In the genomic region with DNA sequence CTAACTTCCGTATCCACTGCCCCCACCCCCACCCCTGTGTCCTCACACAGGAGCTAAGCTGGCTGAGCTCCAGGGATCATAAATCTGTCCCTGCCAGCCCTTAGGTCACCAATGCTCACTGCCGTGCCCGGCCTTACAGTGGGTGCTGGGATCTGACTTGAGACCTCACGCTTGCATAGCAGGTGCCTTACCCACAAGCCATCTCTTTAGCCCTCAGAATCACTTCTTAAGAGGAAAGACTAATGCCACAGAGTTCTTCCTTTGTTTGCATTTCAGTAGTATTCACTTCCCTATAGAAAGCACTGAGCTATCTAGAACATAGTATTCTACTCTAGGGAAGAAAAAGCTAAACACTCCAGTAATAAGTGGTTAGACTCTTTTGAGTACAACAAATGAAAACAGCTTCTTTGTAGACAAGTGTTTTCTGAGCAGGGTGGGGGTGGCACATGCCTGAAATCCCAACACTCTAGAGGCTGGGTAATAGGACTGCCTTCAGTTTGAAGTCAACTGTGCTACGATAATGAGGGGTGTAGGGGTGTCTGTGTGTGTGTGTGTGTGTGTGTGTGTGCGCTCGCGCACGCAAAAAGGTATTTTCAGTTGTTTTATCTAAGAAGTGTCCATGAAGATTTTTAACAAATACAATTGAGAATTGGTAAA, we compare ENCODE assay signal across 10 mouse cellular contexts. TPM values are rescaled to one million over a fixed set of nuclear protein-coding genes. Genes with fewer than 3 reads are reported as not detected.
DNase-seq lines count a peak whose midpoint lies in the region; ATAC-seq and TF ChIP-seq lines count a peak whose summit lies in the region.
"Had no signal": no experiment of that assay in that cellular context is flagged by ENCODE, and none has a peak within 500 bp of the region (broad histone marks: within the 10 kb centered on the region; RNA-seq: fewer than 3 reads in every experiment).

No protein-coding gene starts in this region.

- no peak overlapping the region for H3K9ac ChIP-seq in kidney, embryonic 16.5 days (replicated peaks; ENCODE audit: low read length)

- H3K4me3 ChIP-seq in kidney, adult 2 months (ENCODE audit: insufficient read depth, low read depth, low read length), result no peak overlapping the region
- no peak overlapping the region for H3K4me3 ChIP-seq in kidney, embryonic 16.5 days (ENCODE audit: low read length)

- H3K36me3 ChIP-seq in kidney, adult 2 months (ENCODE audit: control insufficient read depth, insufficient read depth, low read length), result no peaks in the 10 kb centered on the region
- 0 out of 2 replicates have a peak, but pooled peaks cover 7% of the 10 kb centered on the region for H3K36me3 ChIP-seq in kidney, embryonic 16.5 days (ENCODE audit: insufficient read depth, low read length)

- H3K27ac ChIP-seq in kidney, adult 2 months (ENCODE audit: insufficient read depth, low read depth, low read length), result no peak overlapping the region
- no peak overlapping the region for H3K27ac ChIP-seq in kidney, embryonic 16.5 days (ENCODE audit: low read length)

- 65% methylated on average over 9 of the region's 9 CpGs for WGBS in kidney, adult 2 months
- WGBS in kidney, embryonic 16.5 days, result 60% methylated on average over 9 of the region's 9 CpGs
- WGBS in large intestine, adult 2 months, result 57% methylated on average over 9 of the region's 9 CpGs

- no peak for TF ChIP-seq CTCF in kidney, adult 2 months (conservative IDR thresholded peaks at IDR 0.05; ENCODE audit: insufficient read depth, insufficient read length, low read depth, low read length)

- no peak overlapping the region for H3K4me2 ChIP-seq in kidney, embryonic 16.5 days (replicated peaks; ENCODE audit: low read depth, low read length)

- no peak for TF ChIP-seq POLR2A in kidney, adult 2 months (IDR thresholded peaks at IDR 0.05; ENCODE audit: low read depth, low read length)

- H3K27me3 ChIP-seq in kidney, adult 2 months (replicated peaks; ENCODE audit: control insufficient read depth, insufficient read depth, low read length), result no peaks in the 10 kb centered on the region
- no peaks in the 10 kb centered on the region for H3K27me3 ChIP-seq in kidney, embryonic 16.5 days (ENCODE audit: insufficient read depth, low read length)

- no peak for ATAC-seq in kidney, embryonic 16.5 days (ENCODE audit: low FRiP score, low TSS enrichment)
- peak; percentile 74 for ATAC-seq in megakaryocyte progenitor cell, adult 5-6 weeks (replicated peaks; ENCODE audit: poor library complexity)
- ATAC-seq in inflammation-experienced regulatory T-cells, adult 6 months, result no peak

- no peaks in the 10 kb centered on the region for H3K4me1 ChIP-seq in kidney, adult 2 months (ENCODE audit: control insufficient read depth, insufficient read depth, low read length)
- H3K4me1 ChIP-seq in kidney, embryonic 16.5 days (ENCODE audit: insufficient read depth, low read length), result no peaks in the 10 kb centered on the region

- intact Hi-C loops in gastrocnemius, postnatal 36 days (cut with DNase I), result no loop called here

- DNase-seq in kidney, adult 2 months, result peak; percentile 7
- peak; percentile 67 for DNase-seq in adrenal gland, adult 2 months
- peak; percentile 79 for DNase-seq in large intestine, adult 2 months (ENCODE audit: low read depth, low spot score)
- no peak for DNase-seq in layer of hippocampus, postnatal 14 days (ENCODE audit: low spot score in 2 of 2)
- DNase-seq in gastrocnemius, postnatal 36 days, result no peak
- DNase-seq: embryo, embryonic 11 days; heart, postnatal 4 days had no signal

- H3K9me3 ChIP-seq in kidney, embryonic 16.5 days (ENCODE audit: low read length), result no peaks in the 10 kb centered on the region

RNA-seq across cellular contexts. Expression of a gene that starts 34.4 kb away (rescaled TPM):
- polyA plus RNA-seq in kidney, adult 2 months (2012; rRNA removed), result 1.3 and 1.7 TPM in 2 replicates
- 25.6 and 25.7 TPM in 2 replicates for polyA plus RNA-seq in kidney, embryonic 16.5 days (2015; fragmentation: Nextera tagmentation; extraction: Ambion mirVana)
- total RNA-seq in adrenal gland, adult 2 months (2021), result 1 to 10 TPM; 3.1 to 6.4 TPM
- 0.95 and 1.1 TPM in 2 replicates for polyA plus RNA-seq in adrenal gland, adult 2 months (2012; rRNA removed)
- polyA plus RNA-seq in large intestine, adult 2 months (2012; rRNA removed), result 123 and 155 TPM in 2 replicates
- 1.5 and 2.0 TPM in 2 replicates for total RNA-seq in megakaryocyte progenitor cell, adult 5-6 weeks (2015)
- total RNA-seq in megakaryocyte progenitor cell, adult 5-6 weeks (2017), result 1.5 and 2.5 TPM in 2 replicates
- under 1 TPM in 1 of 3 experiments, not detected in 2; 0.71 TPM for polyA plus RNA-seq in inflammation-experienced regulatory T-cells, adult 6 months (2017; shearing (Covaris generic))
- total RNA-seq in layer of hippocampus, postnatal 14 days (2021), result 10 to 100 TPM; 53.5 to 54.8 TPM
- 1 to 10 TPM; 2.9 to 3.5 TPM for total RNA-seq in gastrocnemius, postnatal 36 days (2021)

RNA-seq across cellular contexts. Expression of a gene that starts 45.9 kb away (rescaled TPM):
- 4.7 TPM in 2 replicates for polyA plus RNA-seq in kidney, adult 2 months (2012; rRNA removed)
- polyA plus RNA-seq in kidney, embryonic 16.5 days (2015; fragmentation: Nextera tagmentation; extraction: Ambion mirVana), result 11.6 and 13.2 TPM in 2 replicates
- total RNA-seq in adrenal gland, adult 2 months (2021), result 10 to 100 TPM; 21.6 to 32.2 TPM
- 13.1 and 16.2 TPM in 2 replicates for polyA plus RNA-seq in adrenal gland, adult 2 months (2012; rRNA removed)
- polyA plus RNA-seq in large intestine, adult 2 months (2012; rRNA removed), result 5.1 and 8.3 TPM in 2 replicates
- total RNA-seq in megakaryocyte progenitor cell, adult 5-6 weeks (2015), result 6.8 and 8.6 TPM in 2 replicates
- 5.8 and 6.2 TPM in 2 replicates for total RNA-seq in megakaryocyte progenitor cell, adult 5-6 weeks (2017)
- 1 to 10 TPM; 3.7 to 8.9 (median 5.8) TPM for polyA plus RNA-seq in inflammation-experienced regulatory T-cells, adult 6 months (2017; shearing (Covaris generic))
- total RNA-seq in layer of hippocampus, postnatal 14 days (2021), result 10 to 100 TPM; 20.5 to 21.9 TPM
- 1 to 10 TPM; 4.1 to 4.8 TPM for total RNA-seq in gastrocnemius, postnatal 36 days (2021)

RNA-seq across cellular contexts. Expression of a gene that starts 47.1 kb away (rescaled TPM):
- 6.8 and 7.7 TPM in 2 replicates for polyA plus RNA-seq in kidney, adult 2 months (2012; rRNA removed)
- polyA plus RNA-seq in kidney, embryonic 16.5 days (2015; fragmentation: Nextera tagmentation; extraction: Ambion mirVana), result 22.5 and 23.1 TPM in 2 replicates
- total RNA-seq in adrenal gland, adult 2 months (2021), result 10 to 100 TPM; 15.6 to 25.0 TPM
- polyA plus RNA-seq in adrenal gland, adult 2 months (2012; rRNA removed), result 3.4 and 5.2 TPM in 2 replicates
- 6.1 and 8.3 TPM in 2 replicates for polyA plus RNA-seq in large intestine, adult 2 months (2012; rRNA removed)
- 18.8 and 21.2 TPM in 2 replicates for total RNA-seq in megakaryocyte progenitor cell, adult 5-6 weeks (2015)
- 27.1 and 27.9 TPM in 2 replicates for total RNA-seq in megakaryocyte progenitor cell, adult 5-6 weeks (2017)
- polyA plus RNA-seq in inflammation-experienced regulatory T-cells, adult 6 months (2017; shearing (Covaris generic)), result 1 to 10 TPM; 5.2 to 6.9 (median 6.0) TPM
- 10 to 100 TPM; 14.5 to 16.1 TPM for total RNA-seq in layer of hippocampus, postnatal 14 days (2021)
- total RNA-seq in gastrocnemius, postnatal 36 days (2021), result 1 to 10 TPM; 6.8 to 7.9 TPM

Comparison
In these comparisons a context has a peak if more than half of its experiments do, and no peak if none do; other contexts are left out.
1. DNase-seq: peak in kidney, adult 2 months (single experiment), adrenal gland, adult 2 months (single experiment) and large intestine, adult 2 months (single experiment); none in layer of hippocampus, postnatal 14 days (0 of 2) and gastrocnemius, postnatal 36 days (0 of 2).